Mouse (Mus musculus) cortical plate, adult 2 months (tissue): ENCODE results near the gene Smad1.

ENCODE experiments used
- CTCF ChIP-seq: fragments of 200-500 bp; IDR thresholded peaks from 2 replicates; pipeline ENCODE4 v1.5.1; 2011; ENCODE audit warnings: mild to moderate bottlenecking, control low read depth, low read length; ENCODE audit not compliant: insufficient read depth; ENCODE audit errors: extremely low read depth
- POLR2A ChIP-seq: fragments of 200-500 bp; IDR thresholded peaks from 2 replicates; pipeline ENCODE4 v1.6.1; 2011; ENCODE audit warnings: mild to moderate bottlenecking, low read length, control low read depth; ENCODE audit not compliant: insufficient read depth; ENCODE audit errors: extremely low read depth

- TF ChIP-seq POLR2A = no peak
- no peak for TF ChIP-seq CTCF
Measured at GRCm38 (mm10) chr8:79360774-79361527, 38.4 kb downstream of the Smad1 start.
